Mouse (Mus musculus): ENCODE results near the gene Foxp1.

DNA sequence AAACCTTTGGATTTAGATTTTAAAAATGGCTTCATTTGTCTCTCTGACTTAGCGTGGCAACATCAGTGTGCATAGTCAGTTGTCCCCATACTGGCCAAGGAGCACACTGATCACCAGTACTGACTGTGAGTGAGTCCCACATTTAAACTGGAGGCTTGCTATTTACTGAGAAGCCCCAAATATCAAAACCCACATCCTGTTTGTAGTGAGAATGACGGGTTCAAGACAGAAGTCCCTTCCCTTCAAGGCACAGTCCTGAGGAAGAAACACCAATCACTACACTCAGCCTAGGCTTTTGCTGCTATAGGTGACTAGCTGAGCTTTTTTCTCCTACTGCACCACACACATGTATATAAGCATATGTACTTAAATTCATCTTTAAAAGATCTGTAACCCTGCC lies 264.8 kb downstream of the Foxp1 start:
- TF ChIP-seq CTCF (IDR thresholded peaks at IDR 0.05) (no peak), EP300 (IDR thresholded peaks at IDR 0.05) (no peak)
